Mouse (Mus musculus): Measurements from ENCODE around the gene Pheta2. TPM values are rescaled to one million over a fixed set of nuclear protein-coding genes. Genes with fewer than 3 reads are reported as not detected.
A peak's percentile ranks its signal among the peaks of the same experiment; 100 is the strongest.
"Not testable (repeated sequence)": the region's sequence is repeated elsewhere in the genome, so short reads cannot be mapped to it uniquely, and the experiment has no call there.

Pheta2 gene
- total RNA-seq, 1 experiment from 2014 or later: 13.6 TPM

DNA sequence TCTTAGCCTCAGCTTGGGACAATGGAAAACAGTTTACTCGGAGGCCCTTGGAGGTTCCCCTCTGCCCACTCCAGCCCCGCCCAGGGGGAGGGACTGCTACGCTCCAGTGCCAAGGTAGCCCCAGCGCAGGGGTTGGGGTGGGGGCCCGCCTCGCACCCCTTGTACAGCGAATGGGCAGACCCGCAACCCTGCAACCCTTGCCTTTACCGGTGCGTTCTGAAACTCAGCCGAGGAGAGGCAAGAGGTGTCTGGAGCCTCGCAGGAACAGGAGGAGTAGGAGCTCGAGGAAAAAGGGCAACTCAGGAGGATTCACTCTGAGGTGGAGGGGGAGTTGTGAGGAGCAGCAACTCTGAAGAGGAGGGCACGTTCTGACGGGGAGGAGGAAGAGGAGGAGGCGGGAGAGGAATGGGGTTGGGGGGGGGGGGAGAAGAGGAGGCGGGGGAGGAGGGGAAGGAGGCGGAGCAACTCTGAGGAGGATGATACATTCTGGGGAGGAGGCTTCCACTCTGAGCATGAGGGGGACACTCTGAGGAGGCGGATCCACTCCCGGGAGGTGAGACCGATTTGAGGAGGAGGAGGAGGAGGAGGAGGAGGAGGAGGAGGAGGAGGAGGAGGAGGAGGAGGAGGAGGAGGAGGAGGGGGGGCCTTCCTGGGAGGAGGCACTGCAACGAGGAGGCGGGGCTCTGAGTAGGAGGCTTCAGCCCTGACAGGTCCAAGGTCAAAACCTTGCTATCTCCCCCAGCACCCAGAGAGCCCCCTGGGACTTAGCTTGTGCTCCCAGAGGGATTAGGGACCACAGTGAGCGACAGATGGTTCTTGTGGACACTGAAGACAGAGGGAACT, 41.4 kb downstream of the Pheta2 start, which contains the start of gene Cyp2d22:
Gene Cyp2d22 (minus strand): TSS at position 390 of the 843 bp plus-strand sequence.
- ATAC-seq (replicated peaks in 1 of 2; ENCODE audit: insufficient read depth in 1 of 2, low FRiP score in 2 of 2, low TSS enrichment in 1 of 2, low read depth in 1 of 2, poor library complexity in 2 of 2, severe bottlenecking in 2 of 2): peak; percentile 51 to 61

DNA sequence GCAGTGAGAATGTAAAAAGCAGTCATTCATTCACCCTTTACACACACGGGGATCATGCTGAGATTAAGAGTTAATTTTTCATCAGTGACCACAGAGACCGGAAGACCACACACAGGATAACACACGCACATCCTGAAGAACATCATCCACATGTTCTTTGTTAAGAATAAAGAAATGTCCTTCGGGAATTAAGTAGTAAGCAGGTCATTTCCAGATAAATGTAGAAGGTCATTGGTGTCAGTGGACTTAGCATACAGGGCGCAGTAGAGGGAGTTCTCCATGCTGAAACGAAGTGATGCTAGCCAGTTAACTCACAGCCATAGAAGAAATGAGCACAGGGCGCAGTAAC, 41.9 kb downstream of the Pheta2 start:
- ATAC-seq (replicated peaks in 1 of 2; ENCODE audit: insufficient read depth in 1 of 2, low FRiP score in 2 of 2, low TSS enrichment in 1 of 2, low read depth in 1 of 2, poor library complexity in 2 of 2, severe bottlenecking in 2 of 2): no peak

DNA sequence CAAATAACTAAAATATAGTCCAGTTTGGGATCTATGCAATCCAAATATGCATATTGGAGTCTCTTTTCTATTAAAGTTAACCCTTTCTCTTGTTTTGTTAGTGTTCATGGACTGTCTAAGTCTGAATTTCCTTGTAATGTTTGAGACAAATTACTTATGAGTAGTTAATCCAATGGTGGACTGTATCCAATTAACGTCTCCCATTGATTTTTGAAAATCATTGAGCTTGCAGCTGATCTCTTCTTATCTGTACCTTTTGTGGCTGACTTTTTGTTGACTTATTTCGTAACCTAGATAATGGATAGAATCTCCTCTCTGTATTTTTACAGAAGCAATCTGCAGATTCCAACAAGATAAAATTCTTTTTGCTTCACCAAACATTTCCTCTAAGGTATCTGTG, 43.7 kb downstream of the Pheta2 start:
- no peak for ATAC-seq (replicated peaks in 1 of 2; ENCODE audit: insufficient read depth in 1 of 2, low FRiP score in 2 of 2, low TSS enrichment in 1 of 2, low read depth in 1 of 2, poor library complexity in 2 of 2, severe bottlenecking in 2 of 2)

DNA sequence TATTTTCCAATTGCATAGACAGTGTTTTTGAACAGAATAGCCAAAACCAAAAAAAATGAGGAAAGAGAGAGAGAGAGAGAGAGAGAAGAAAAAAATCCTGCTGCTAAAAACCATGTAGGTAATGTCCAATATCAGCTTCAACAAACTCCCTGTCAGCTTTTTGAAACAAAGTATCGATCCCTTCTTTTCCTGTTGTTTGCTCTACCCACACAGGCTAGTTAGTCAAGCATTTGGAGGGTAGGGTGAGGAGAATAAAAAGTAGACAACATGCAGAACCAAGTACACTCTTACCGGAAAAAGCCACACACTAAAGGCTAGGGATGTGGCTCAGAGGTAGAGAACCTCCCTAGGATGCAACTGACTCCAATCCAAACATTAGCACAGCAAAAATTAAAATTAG, 47.0 kb downstream of the Pheta2 start:
- no peak for ATAC-seq (replicated peaks in 1 of 2; ENCODE audit: insufficient read depth in 1 of 2, low FRiP score in 2 of 2, low TSS enrichment in 1 of 2, low read depth in 1 of 2, poor library complexity in 2 of 2, severe bottlenecking in 2 of 2)

DNA sequence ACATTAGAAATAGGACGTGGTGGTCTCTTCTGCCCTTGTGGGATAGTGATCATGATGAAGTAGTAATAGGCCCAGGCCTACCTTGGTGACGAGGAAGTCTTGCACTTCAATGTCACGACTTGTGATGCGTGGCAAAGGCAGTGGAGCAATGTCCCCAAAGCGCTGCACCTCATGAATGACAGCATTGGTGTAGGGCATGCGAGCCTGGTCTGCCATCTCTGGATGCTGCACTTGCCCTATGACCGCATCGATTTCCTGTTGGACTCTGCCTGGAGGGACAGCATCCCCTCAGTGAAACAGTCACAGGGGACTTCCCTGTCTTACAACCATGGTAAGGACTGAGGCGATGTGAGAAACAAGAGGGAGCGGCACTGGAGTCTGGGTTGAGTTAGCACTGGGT, 51.2 kb downstream of the Pheta2 start:
- ATAC-seq (replicated peaks in 1 of 2; ENCODE audit: insufficient read depth in 1 of 2, low FRiP score in 2 of 2, low TSS enrichment in 1 of 2, low read depth in 1 of 2, poor library complexity in 2 of 2, severe bottlenecking in 2 of 2): not testable (repeated sequence)

DNA sequence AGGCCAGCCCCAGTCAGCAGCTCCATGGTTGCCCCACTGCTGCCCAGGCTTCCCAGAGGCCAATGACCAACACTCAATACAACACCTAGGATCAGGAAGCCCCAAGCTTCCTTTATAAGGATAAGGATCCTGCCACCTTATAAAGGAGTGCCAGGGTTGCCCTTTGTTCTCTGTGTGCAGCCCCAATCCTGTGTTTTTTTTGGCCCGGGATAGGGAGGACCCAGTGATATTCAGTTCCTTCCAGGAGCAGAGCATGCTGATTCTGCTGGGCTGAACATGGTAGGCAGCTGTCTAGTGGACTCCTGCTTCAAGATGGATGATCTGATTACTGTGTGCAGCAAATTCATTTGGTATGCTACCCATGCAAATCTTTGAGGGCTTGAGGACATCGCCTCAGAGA, 55.2 kb downstream of the Pheta2 start, which contains the start of gene Cyp2d11:
Gene Cyp2d11 (minus strand): TSS at position 101 of the 400 bp plus-strand sequence.
- not testable (repeated sequence) for ATAC-seq (replicated peaks in 1 of 2; ENCODE audit: insufficient read depth in 1 of 2, low FRiP score in 2 of 2, low TSS enrichment in 1 of 2, low read depth in 1 of 2, poor library complexity in 2 of 2, severe bottlenecking in 2 of 2)

Other genes starting within 250 kb of the Pheta2 start
- gene Ccdc134, start 211.0 kb upstream of the Pheta2 start, total RNA-seq (2017): 15.9 and 20.8 TPM in 2 replicates
- 64.0 and 83.8 TPM in 2 replicates for gene Srebf2, start 191.8 kb upstream of the Pheta2 start, total RNA-seq (2017)
- 9.3 and 13.6 TPM in 2 replicates for gene Shisa8, start 126.1 kb upstream of the Pheta2 start, total RNA-seq (2017)
- 9.2 and 10.6 TPM in 2 replicates for gene Tnfrsf13c, start 114.6 kb upstream of the Pheta2 start, total RNA-seq (2017)
- 15.6 and 25.6 TPM in 2 replicates for gene Cenpm, start 94.2 kb upstream of the Pheta2 start, total RNA-seq (2017)
- gene 1500009C09Rik, start 86.5 kb upstream of the Pheta2 start, total RNA-seq (2017): not detected in 2 replicates
- 1.1 TPM in 2 replicates for gene Sept3, start 64.0 kb upstream of the Pheta2 start, total RNA-seq (2017)
- gene Wbp2nl, start 40.0 kb upstream of the Pheta2 start, total RNA-seq (2017): not detected in 2 replicates
- gene Naga, start within 50 bp of the Pheta2 start, total RNA-seq (2017): 50.2 and 51.1 TPM in 2 replicates
- 53.4 and 61.4 TPM in 2 replicates for gene Smdt1, start within 50 bp of the Pheta2 start, total RNA-seq (2017)
- 90.5 and 185 TPM in 2 replicates for gene Ndufa6, start 15.4 kb downstream of the Pheta2 start, total RNA-seq (2017)
- gene Cyp2d22, start 41.3 kb downstream of the Pheta2 start, total RNA-seq (2017): 0.10 and 1.1 TPM in 2 replicates
- not detected in 2 replicates for gene Cyp2d11, start 55.1 kb downstream of the Pheta2 start, total RNA-seq (2017)
- not detected in 2 replicates for gene Cyp2d10, start 68.3 kb downstream of the Pheta2 start, total RNA-seq (2017)
- gene Cyp2d9, start 94.5 kb downstream of the Pheta2 start, total RNA-seq (2017): not detected in 2 replicates
- not detected in 2 replicates for gene Cyp2d12, start 216.1 kb downstream of the Pheta2 start, total RNA-seq (2017)